Mouse (Mus musculus): ENCODE data around the gene Lsm2. TPM values are rescaled to one million over a fixed set of nuclear protein-coding genes. Genes with fewer than 3 reads are reported as not detected.
"Not testable (repeated sequence)": the region's sequence is repeated elsewhere in the genome, so short reads cannot be mapped to it uniquely, and the experiment has no call there.

Gene Lsm2
- 10 to 100 TPM; 51.4 to 54.8 TPM for polyA plus RNA-seq (2017; shearing (Covaris generic))

- ATAC-seq, result peak; percentile 84
Observed at GRCm38 (mm10) chr17:34981690-34982180, at the start of gene Lsm2. TSS of gene Lsm2 (plus strand) at chr17:34981862.

DNA sequence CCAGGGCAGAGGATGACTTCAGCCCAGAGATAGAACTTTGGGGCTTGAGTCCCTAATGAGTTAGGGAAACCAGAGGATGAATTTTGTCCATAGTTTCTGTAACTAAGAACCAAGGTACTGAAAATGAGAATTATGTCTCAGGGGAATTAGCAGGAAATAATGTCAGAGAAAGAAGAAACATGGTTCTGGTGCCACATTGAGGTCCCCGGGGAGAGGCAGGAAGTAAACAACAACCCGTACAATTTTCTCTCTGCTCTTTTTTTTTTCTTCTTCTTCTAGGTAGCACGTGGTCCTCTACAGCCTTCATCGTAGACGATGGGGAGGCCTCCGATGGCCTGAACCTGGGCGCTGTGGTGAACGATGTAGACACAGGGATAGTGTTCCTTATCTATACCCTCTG, 49.4 kb upstream of the Lsm2 start:
- ATAC-seq, result peak; percentile 29

GRCm38 (mm10) chr17:34934031-34934430, 47.6 kb upstream of the Lsm2 start:
- ATAC-seq, result no peak

GRCm38 (mm10) chr17:34934830-34935229, 46.8 kb upstream of the Lsm2 start:
- no peak for ATAC-seq

GRCm38 (mm10) chr17:34937960-34938505, 43.6 kb upstream of the Lsm2 start:
- ATAC-seq, result no peak

GRCm38 (mm10) chr17:34941344-34942041, 40.2 kb upstream of the Lsm2 start:
- ATAC-seq, result no peak

DNA sequence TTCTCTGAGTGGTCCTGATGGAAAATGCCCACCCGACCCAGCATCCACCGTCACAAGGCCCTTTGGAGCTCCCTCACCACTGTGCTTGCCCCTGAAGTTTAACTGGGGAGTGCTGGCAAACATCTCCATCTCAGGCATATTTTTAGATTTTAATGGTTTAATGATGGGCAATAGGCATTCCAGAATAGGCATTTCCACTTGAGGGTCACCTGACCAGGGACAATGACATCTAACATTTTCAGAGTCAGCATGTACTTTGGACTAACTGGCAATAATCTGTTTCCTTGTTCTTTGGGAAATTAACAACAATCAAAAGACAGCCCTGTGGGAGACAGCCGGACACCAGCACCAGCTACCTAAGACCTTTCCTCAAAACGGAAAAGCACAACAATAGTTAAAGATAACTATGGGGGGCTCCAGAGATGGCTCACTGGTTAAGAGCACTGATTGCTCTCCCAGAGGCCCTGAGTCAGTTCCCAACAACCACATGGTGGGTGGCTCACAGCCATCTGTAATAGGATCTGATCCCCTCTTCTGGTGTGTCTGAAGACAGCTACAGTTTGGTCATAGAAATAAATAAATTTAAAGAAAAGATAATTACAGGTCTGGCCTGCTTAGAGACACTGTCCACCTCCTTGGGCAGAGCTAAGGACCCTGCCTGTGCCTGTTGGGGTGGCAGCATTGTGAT, 38.4 kb upstream of the Lsm2 start:
- no peak for ATAC-seq

- ATAC-seq, result no peak
Observed at GRCm38 (mm10) chr17:34944362-34944761, 37.3 kb upstream of the Lsm2 start.

DNA sequence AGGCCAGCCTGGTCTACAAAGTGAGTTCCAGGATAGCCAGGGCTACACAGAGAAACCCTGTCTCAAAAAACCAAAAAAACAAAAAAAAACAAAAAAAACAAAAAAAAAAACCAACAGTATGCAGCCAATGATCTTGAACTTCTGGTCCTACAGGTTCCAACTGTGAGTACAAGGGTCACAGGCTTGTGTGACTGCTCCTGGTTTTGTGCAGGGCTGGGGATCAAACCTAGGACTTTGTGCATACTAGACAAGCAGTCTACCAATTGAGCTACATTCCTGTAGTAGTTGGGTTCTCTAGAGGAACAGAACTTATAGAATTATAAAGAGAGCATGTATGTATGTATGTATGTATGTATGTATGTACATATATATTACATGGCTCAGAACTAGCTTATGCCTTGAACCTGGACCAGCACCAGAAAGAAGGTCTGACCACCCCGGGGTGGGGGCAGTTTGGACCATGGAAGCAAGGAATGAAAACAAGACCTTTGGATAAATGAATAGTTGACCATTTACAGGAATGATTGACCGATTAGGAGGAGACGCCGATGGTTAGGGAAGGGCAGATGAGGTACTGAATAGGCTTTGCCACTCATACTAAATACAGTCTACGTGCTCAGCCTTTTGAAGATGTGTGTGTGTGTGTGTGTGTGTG, 35.0 kb upstream of the Lsm2 start:
- ATAC-seq, result no peak

DNA sequence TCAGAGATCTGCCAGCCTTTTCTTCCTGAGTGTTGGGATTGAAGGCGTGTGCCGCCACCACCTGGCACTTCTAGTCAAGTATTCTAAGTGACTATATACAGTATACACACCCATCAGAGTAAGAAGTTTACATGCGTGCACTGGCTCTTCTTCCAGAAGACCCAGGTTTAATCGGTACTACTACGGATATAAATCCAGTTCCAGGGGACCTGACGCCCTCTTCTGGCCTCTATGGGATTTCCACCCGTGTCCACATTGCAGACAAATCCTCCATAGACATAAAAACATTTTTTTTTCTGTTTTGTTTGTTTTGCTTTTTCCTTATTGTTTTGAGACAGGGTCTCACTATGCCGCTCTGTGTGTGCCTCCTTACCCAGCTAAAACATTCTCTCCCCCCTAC, 34.1 kb upstream of the Lsm2 start:
- ATAC-seq, result no peak

DNA sequence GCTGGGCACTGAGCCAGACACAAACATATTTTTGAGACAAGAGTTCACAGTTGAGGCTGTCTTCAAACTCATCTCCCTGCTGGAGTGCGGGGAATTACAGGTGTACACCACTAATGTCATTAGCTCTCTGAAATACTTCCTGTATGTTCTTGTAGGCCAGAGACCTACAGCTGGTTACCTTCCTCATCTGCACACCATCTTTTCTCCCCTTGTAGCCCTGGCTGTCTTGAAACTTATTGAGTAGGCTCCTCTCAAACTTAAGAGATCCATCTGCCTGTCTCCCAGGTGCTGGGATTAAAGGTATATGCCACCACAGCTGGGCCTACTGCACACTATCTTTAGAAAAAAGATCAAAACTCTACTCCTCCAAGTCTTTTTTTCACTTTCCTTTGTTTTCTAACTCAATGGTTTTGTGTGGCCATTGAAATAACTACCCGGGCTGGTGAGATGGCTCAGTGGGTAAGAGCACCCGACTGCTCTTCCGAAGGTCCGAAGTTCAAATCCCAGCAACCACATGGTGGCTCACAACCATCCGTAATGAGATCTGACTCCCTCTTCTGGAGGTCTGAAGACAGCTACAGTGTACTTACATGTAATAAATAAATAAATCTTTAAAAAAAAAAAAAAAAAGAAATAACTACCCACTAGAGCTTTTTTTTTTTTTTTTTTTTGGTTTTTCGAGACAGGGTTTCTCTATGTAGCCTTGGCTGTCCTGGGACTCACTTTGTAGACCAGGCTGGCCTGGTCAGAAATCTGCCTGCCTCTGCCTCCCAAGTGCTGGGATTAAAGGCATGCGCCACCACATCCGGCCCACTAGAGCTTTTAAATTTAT, 32.7 kb upstream of the Lsm2 start:
- not testable (repeated sequence) for ATAC-seq

- no peak for ATAC-seq
Observed at GRCm38 (mm10) chr17:34949553-34949969, 32.1 kb upstream of the Lsm2 start.

DNA sequence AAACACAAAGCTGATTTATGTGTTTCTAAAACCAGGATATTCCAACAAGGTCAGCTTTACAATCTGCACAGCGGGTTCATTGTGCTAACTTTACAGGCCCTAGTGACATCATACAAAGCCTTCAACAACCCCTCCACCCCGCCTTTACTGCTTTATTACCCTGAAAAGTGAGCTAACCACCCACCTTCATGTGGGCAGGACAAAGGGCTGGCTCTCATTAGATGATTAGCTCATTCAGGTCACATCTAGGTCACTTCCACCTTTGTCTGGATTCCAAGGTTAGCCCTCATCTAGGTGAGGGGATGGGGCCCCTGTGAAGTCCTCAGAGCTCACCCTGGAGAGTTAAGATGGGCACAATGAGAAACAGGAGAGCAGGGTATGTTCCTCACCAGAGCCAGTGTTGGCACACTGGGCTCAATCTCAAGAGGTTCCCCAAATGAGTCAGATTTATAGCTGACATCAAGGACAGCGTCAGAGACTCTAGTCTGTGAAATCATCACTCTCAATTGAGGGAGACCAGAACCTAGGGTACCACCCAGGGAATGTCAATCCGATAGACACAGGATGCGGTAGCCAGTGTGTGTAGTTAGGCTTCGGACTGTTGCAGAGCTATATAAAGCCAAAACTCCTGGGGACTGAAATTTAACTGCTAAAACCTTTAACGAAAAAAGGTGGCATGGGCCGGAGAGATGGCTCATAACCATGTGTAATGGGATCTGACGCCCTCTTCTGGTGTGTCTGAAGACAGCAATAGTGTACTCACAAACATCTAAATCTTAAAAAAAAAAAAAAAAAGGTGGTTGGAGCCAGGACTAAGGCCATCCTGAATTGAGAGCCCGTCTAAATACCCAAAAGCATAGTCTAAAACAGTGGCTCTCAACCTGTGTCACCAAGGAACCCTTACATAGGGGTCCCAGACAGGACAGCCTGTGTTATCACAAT, 30.9 kb upstream of the Lsm2 start:
- ATAC-seq, result no peak

DNA sequence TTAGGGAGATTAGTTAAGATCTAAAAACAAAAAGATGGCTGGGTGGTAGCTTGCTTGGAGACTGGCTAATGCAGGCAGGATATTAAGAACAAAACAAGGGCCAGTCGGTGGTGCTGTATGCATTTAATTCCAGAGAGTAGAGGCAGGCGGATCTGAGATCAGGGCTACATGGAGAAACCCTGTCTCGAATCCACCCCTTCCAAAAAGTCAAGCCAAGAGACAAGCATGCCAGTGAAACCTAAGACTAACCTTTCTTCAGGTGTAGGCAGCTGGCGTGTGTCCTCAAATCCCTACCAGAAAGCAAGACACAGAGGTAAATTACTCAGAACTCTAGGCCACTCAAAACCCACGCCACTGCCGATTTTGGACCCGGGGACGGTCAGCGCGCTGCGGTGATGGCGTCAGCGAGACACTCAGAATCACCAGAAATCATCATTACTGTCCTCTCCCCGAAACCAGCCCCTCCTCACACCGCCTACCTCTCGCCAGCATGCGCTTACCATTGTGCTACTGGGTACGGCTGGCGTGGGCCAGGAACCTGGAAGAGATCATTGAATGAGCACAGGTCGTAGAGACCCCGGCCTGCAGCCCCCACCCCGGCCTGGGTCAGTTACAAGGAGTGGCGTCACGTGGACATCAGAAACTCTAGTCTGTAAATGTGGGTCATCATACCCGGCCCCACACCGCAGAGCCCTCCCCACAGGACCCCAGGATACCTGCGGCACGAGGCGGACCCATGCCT, 29.9 kb upstream of the Lsm2 start:
- peak; percentile 21 for ATAC-seq

GRCm38 (mm10) chr17:34952378-34953040, 29.2 kb upstream of the Lsm2 start:
- ATAC-seq, result peak; percentile 70

- ATAC-seq, result no peak
Observed at GRCm38 (mm10) chr17:34953258-34953657, 28.4 kb upstream of the Lsm2 start.

DNA sequence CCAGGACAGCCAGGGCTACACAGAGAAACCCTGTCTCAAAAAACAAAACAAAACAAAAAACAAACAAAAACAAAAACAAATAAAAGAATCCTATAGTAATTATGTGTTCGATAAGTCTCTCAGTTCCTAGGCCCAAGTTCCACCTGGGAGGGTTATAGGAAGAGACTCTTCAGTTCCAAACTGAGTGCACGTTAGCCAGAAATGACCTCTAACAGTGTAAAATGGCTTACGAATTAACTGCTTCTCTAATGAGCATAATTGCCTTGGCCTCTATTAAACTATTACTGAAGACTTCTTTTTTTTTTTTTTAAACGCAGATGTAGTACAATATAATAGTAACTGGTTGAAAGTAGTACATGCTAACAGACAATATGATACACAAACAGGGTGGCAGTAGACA, 27.8 kb upstream of the Lsm2 start:
- ATAC-seq, result no peak

- no peak for ATAC-seq
Observed at GRCm38 (mm10) chr17:34954831-34955230, 26.8 kb upstream of the Lsm2 start.

GRCm38 (mm10) chr17:34955884-34956283, 25.8 kb upstream of the Lsm2 start:
- ATAC-seq, result no peak

DNA sequence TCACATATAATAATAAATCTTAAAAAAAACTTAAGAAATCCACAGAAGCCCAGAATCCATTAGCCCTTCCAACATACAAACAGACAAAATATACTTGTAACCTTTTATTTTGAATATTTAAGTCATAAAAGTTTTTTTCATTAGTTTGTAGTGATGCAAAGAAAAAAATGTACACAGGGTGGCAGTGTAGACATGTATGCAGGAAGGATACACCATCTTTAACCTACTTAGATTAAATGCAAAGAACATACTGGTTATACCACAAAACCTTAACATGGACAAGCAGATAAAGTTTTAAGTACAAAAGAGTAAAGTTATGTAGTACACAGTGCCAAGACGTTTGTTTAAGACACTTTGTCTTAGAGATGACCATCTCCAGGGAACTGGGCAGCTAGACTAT, 25.3 kb upstream of the Lsm2 start:
- no peak for ATAC-seq

Data from CD4-positive, CD25-positive, alpha-beta regulatory T cell, adult 4 months (primary cell).